Mouse (Mus musculus): ENCODE data around the gene Epgn. TPM values are rescaled to one million over a fixed set of nuclear protein-coding genes. Genes with fewer than 3 reads are reported as not detected.

Epgn gene
- polyA plus RNA-seq, 1 experiment, result 0.19 TPM

- Histone ChIP-seq H3K4me1 (ENCODE audit: control insufficient read depth, insufficient read depth, low read length) (no peaks in the 10 kb centered on the region), H3K27ac (ENCODE audit: insufficient read depth, low read length) (no peak overlapping the region), H3K4me3 (ENCODE audit: insufficient read depth, low read length) (no peak overlapping the region)
- TF ChIP-seq POLR2A (IDR thresholded peaks at IDR 0.05; ENCODE audit: extremely low read depth, insufficient read depth, low read length) (no peak), CTCF (IDR thresholded peaks at IDR 0.05; ENCODE audit: extremely low read depth, insufficient read depth, low read length) (no peak)
Observed at GRCm38 (mm10) chr5:91035341-91035740, 8.1 kb downstream of the Epgn start.

GRCm38 (mm10) chr5:91036628-91037027 lies 9.4 kb downstream of the Epgn start:
- H3K4me3 ChIP-seq (ENCODE audit: insufficient read depth, low read length), result no peak overlapping the region
- no peak for TF ChIP-seq POLR2A (IDR thresholded peaks at IDR 0.05; ENCODE audit: extremely low read depth, insufficient read depth, low read length)
- TF ChIP-seq CTCF (IDR thresholded peaks at IDR 0.05; ENCODE audit: extremely low read depth, insufficient read depth, low read length), result no peak

GRCm38 (mm10) chr5:91037756-91038155 lies 10.5 kb downstream of the Epgn start:
- TF ChIP-seq POLR2A (IDR thresholded peaks at IDR 0.05; ENCODE audit: extremely low read depth, insufficient read depth, low read length) (no peak), CTCF (IDR thresholded peaks at IDR 0.05; ENCODE audit: extremely low read depth, insufficient read depth, low read length) (no peak)
- H3K4me1 ChIP-seq (ENCODE audit: control insufficient read depth, insufficient read depth, low read length), result no peaks in the 10 kb centered on the region
- H3K4me3 ChIP-seq (ENCODE audit: insufficient read depth, low read length), result no peak overlapping the region
- no peak overlapping the region for H3K27ac ChIP-seq (ENCODE audit: insufficient read depth, low read length)

More at GRCm38 (mm10) chr5:91036628-91037027, 9.4 kb downstream of the Epgn start:
- Histone ChIP-seq H3K4me1 (ENCODE audit: control insufficient read depth, insufficient read depth, low read length) (no peaks in the 10 kb centered on the region), H3K27ac (ENCODE audit: insufficient read depth, low read length) (no peak overlapping the region)

- Histone ChIP-seq H3K4me3 (ENCODE audit: insufficient read depth, low read length) (no peak overlapping the region), H3K27ac (ENCODE audit: insufficient read depth, low read length) (no peak overlapping the region), H3K4me1 (ENCODE audit: control insufficient read depth, insufficient read depth, low read length) (no peaks in the 10 kb centered on the region)
- TF ChIP-seq POLR2A (IDR thresholded peaks at IDR 0.05; ENCODE audit: extremely low read depth, insufficient read depth, low read length), result no peak
- TF ChIP-seq CTCF (IDR thresholded peaks at IDR 0.05; ENCODE audit: extremely low read depth, insufficient read depth, low read length), result 0 out of 2 replicates have a peak, but pooled peaks have one; percentile 28
Observed at GRCm38 (mm10) chr5:91038547-91038946, 11.3 kb downstream of the Epgn start.

GRCm38 (mm10) chr5:91038963-91039362 lies 11.7 kb downstream of the Epgn start:
- no peak for TF ChIP-seq POLR2A (IDR thresholded peaks at IDR 0.05; ENCODE audit: extremely low read depth, insufficient read depth, low read length)
- TF ChIP-seq CTCF (IDR thresholded peaks at IDR 0.05; ENCODE audit: extremely low read depth, insufficient read depth, low read length), result no peak
- H3K4me1 ChIP-seq (ENCODE audit: control insufficient read depth, insufficient read depth, low read length), result no peaks in the 10 kb centered on the region
- H3K27ac ChIP-seq (ENCODE audit: insufficient read depth, low read length), result no peak overlapping the region
- H3K4me3 ChIP-seq (ENCODE audit: insufficient read depth, low read length), result no peak overlapping the region

- Histone ChIP-seq H3K4me1 (ENCODE audit: control insufficient read depth, insufficient read depth, low read length) (no peaks in the 10 kb centered on the region), H3K4me3 (ENCODE audit: insufficient read depth, low read length) (no peak overlapping the region), H3K27ac (ENCODE audit: insufficient read depth, low read length) (no peak overlapping the region)
- no peak for TF ChIP-seq CTCF (IDR thresholded peaks at IDR 0.05; ENCODE audit: extremely low read depth, insufficient read depth, low read length)
- TF ChIP-seq POLR2A (IDR thresholded peaks at IDR 0.05; ENCODE audit: extremely low read depth, insufficient read depth, low read length), result no peak
Observed at GRCm38 (mm10) chr5:91047987-91048386, 20.7 kb downstream of the Epgn start.

GRCm38 (mm10) chr5:91048397-91048796 lies 21.1 kb downstream of the Epgn start:
- H3K4me3 ChIP-seq (ENCODE audit: insufficient read depth, low read length), result no peak overlapping the region
- no peaks in the 10 kb centered on the region for H3K4me1 ChIP-seq (ENCODE audit: control insufficient read depth, insufficient read depth, low read length)
- H3K27ac ChIP-seq (ENCODE audit: insufficient read depth, low read length), result no peak overlapping the region
- no peak for TF ChIP-seq POLR2A (IDR thresholded peaks at IDR 0.05; ENCODE audit: extremely low read depth, insufficient read depth, low read length)
- no peak for TF ChIP-seq CTCF (IDR thresholded peaks at IDR 0.05; ENCODE audit: extremely low read depth, insufficient read depth, low read length)

- TF ChIP-seq POLR2A (IDR thresholded peaks at IDR 0.05; ENCODE audit: extremely low read depth, insufficient read depth, low read length), result no peak
- no peak for TF ChIP-seq CTCF (IDR thresholded peaks at IDR 0.05; ENCODE audit: extremely low read depth, insufficient read depth, low read length)
- H3K4me1 ChIP-seq (ENCODE audit: control insufficient read depth, insufficient read depth, low read length), result no peaks in the 10 kb centered on the region
- no peak overlapping the region for H3K4me3 ChIP-seq (ENCODE audit: insufficient read depth, low read length)
- no peak overlapping the region for H3K27ac ChIP-seq (ENCODE audit: insufficient read depth, low read length)
Observed at GRCm38 (mm10) chr5:91072340-91072739, 45.1 kb downstream of the Epgn start.

- H3K27ac ChIP-seq (ENCODE audit: insufficient read depth, low read length), result no peak overlapping the region
- H3K4me3 ChIP-seq (ENCODE audit: insufficient read depth, low read length), result no peak overlapping the region
- TF ChIP-seq CTCF (IDR thresholded peaks at IDR 0.05; ENCODE audit: extremely low read depth, insufficient read depth, low read length), result no peak
- TF ChIP-seq POLR2A (IDR thresholded peaks at IDR 0.05; ENCODE audit: extremely low read depth, insufficient read depth, low read length), result no peak
- H3K4me1 ChIP-seq (ENCODE audit: control insufficient read depth, insufficient read depth, low read length), result no peaks in the 10 kb centered on the region
Observed at GRCm38 (mm10) chr5:91073626-91074025, 46.4 kb downstream of the Epgn start.

- H3K4me3 ChIP-seq (ENCODE audit: insufficient read depth, low read length), result no peak overlapping the region
- no peak for TF ChIP-seq CTCF (IDR thresholded peaks at IDR 0.05; ENCODE audit: extremely low read depth, insufficient read depth, low read length)
- TF ChIP-seq POLR2A (IDR thresholded peaks at IDR 0.05; ENCODE audit: extremely low read depth, insufficient read depth, low read length), result no peak
- H3K4me1 ChIP-seq (ENCODE audit: control insufficient read depth, insufficient read depth, low read length), result no peaks in the 10 kb centered on the region
- no peak overlapping the region for H3K27ac ChIP-seq (ENCODE audit: insufficient read depth, low read length)
Observed at GRCm38 (mm10) chr5:91074026-91074425, 46.8 kb downstream of the Epgn start.

Measured in cortical plate, adult 2 months (tissue).